ENCODE assay signal across 35 mouse cellular contexts in genomic region chr5:83826561-83826960, GRCm38 (mm10).
DNase-seq lines count a peak whose midpoint lies in the region; ATAC-seq lines count a peak whose summit lies in the region.
"Had no signal": no experiment of that assay in that cellular context is flagged by ENCODE, and none has a peak within 500 bp of the region (broad histone marks: within the 10 kb centered on the region; RNA-seq: fewer than 3 reads in every experiment).

No protein-coding gene starts in this region.

- H3K9me3 ChIP-seq in forebrain, embryonic 15.5 days: no peaks in the 10 kb centered on the region
- no peaks in the 10 kb centered on the region for H3K9me3 ChIP-seq in forebrain, embryonic 13.5 days (replicated peaks)
- H3K9me3 ChIP-seq: G1E; heart, embryonic 10.5 days; heart, embryonic 15.5 days; kidney, embryonic 15.5 days; limb, embryonic 10.5 days; limb, embryonic 15.5 days; liver, embryonic 13.5 days; megakaryocyte, embryonic 14.5 days; midbrain, embryonic 12.5 days; neural tube, embryonic 12.5 days had no signal

- no peak overlapping the region for H3K4me3 ChIP-seq in forebrain, embryonic 15.5 days
- no peak overlapping the region for H3K4me3 ChIP-seq in forebrain, embryonic 13.5 days
- H3K4me3 ChIP-seq: erythroblast, embryonic 14.5 days; heart, embryonic 10.5 days; heart, embryonic 15.5 days; kidney, embryonic 15.5 days; limb, embryonic 10.5 days; limb, embryonic 15.5 days; liver, embryonic 13.5 days; megakaryocyte, embryonic 14.5 days; midbrain, embryonic 12.5 days; myocyte; neural tube, embryonic 12.5 days had no signal

- no peak overlapping the region for H3K4me2 ChIP-seq in forebrain, embryonic 15.5 days (replicated peaks)
- no peak overlapping the region for H3K4me2 ChIP-seq in forebrain, embryonic 13.5 days
- H3K4me2 ChIP-seq: heart, embryonic 15.5 days; kidney, embryonic 15.5 days; limb, embryonic 15.5 days; liver, embryonic 13.5 days; midbrain, embryonic 12.5 days; neural tube, embryonic 12.5 days had no signal

- WGBS in forebrain, embryonic 15.5 days: 52% methylated on average over 2 of the region's 2 CpGs
- 80% methylated on average over 2 of the region's 2 CpGs for WGBS in forebrain, embryonic 13.5 days

- no peak overlapping the region for H3K27ac ChIP-seq in forebrain, embryonic 15.5 days (replicated peaks)
- H3K27ac ChIP-seq in forebrain, embryonic 13.5 days: no peak overlapping the region
- H3K27ac ChIP-seq: heart, embryonic 10.5 days; heart, embryonic 15.5 days; kidney, embryonic 15.5 days; limb, embryonic 10.5 days; limb, embryonic 15.5 days; liver, embryonic 13.5 days; midbrain, embryonic 12.5 days; neural tube, embryonic 12.5 days had no signal

- H3K27me3 ChIP-seq in forebrain, embryonic 15.5 days: no peaks in the 10 kb centered on the region
- H3K27me3 ChIP-seq in forebrain, embryonic 13.5 days: no peaks in the 10 kb centered on the region
- H3K27me3 ChIP-seq: heart, embryonic 15.5 days; kidney, embryonic 15.5 days; limb, embryonic 15.5 days; liver, embryonic 13.5 days; megakaryocyte, embryonic 14.5 days; midbrain, embryonic 12.5 days; neural tube, embryonic 12.5 days; Patski had no signal

- intact Hi-C loops in left cerebral cortex, postnatal 4 days (cut with DNase I): no loop called here

- DNase-seq in frontal cortex, postnatal 36 days (ENCODE audit: low spot score in 2 of 2): peak; percentile 4 to 31
- DNase-seq in frontal cortex, postnatal 10 days (ENCODE audit: low spot score in 2 of 2): no peak
- DNase-seq in left cerebral cortex, adult 11 months (ENCODE audit: low spot score): peak; percentile 22
- no peak for DNase-seq in left cerebral cortex, postnatal 4 days
- DNase-seq in left cerebral cortex, adult 9 months (ENCODE audit: low spot score in 2 of 2): peak; percentile 32 to 45
- no peak for DNase-seq in ovary, adult 18-20 months (ENCODE audit: low spot score)
- DNase-seq: adrenal gland, postnatal 10 days; cerebellum, adult 18-20 months; cerebellum, postnatal 10 days; gastrocnemius, postnatal 25 days; kidney, adult 18-20 months; kidney, postnatal 25 days; liver, embryonic 13.5 days; lung, adult 18-20 months; lung, postnatal 4 days; right cerebral cortex, postnatal 14 days; spleen, adult 18-20 months; thymus, adult 18-20 months; thymus, postnatal 25 days had no signal

- peak; percentile 63; the same call in 1 of the 2 replicates for ATAC-seq in forebrain, embryonic 15.5 days (replicated peaks)
- no peak; the same call in 1 of the 2 replicates for ATAC-seq in forebrain, embryonic 13.5 days
- ATAC-seq: hindbrain, embryonic 16.5 days; lung, postnatal 0 days; Patski had no signal

- no peaks in the 10 kb centered on the region for H3K36me3 ChIP-seq in forebrain, embryonic 15.5 days
- H3K36me3 ChIP-seq in forebrain, embryonic 13.5 days (ENCODE audit: poor library complexity, severe bottlenecking): no peaks in the 10 kb centered on the region
- H3K36me3 ChIP-seq: G1E; heart, embryonic 10.5 days; heart, embryonic 15.5 days; kidney, embryonic 15.5 days; limb, embryonic 10.5 days; limb, embryonic 15.5 days; liver, embryonic 13.5 days; midbrain, embryonic 12.5 days; neural tube, embryonic 12.5 days had no signal

- H3K4me1 ChIP-seq in forebrain, embryonic 15.5 days: 0 out of 2 replicates have a peak, but pooled peaks cover 5% of the 10 kb centered on the region
- H3K4me1 ChIP-seq in forebrain, embryonic 13.5 days: no peaks in the 10 kb centered on the region
- H3K4me1 ChIP-seq: heart, embryonic 10.5 days; heart, embryonic 15.5 days; kidney, embryonic 15.5 days; limb, embryonic 15.5 days; liver, embryonic 13.5 days; megakaryocyte, embryonic 14.5 days; midbrain, embryonic 12.5 days; neural tube, embryonic 12.5 days had no signal

- no peak overlapping the region for H3K9ac ChIP-seq in forebrain, embryonic 15.5 days (replicated peaks)
- H3K9ac ChIP-seq in forebrain, embryonic 13.5 days: no peak overlapping the region
- H3K9ac ChIP-seq: heart, embryonic 15.5 days; kidney, embryonic 15.5 days; limb, embryonic 15.5 days; liver, embryonic 13.5 days; midbrain, embryonic 12.5 days; neural tube, embryonic 12.5 days had no signal

Comparison
In these comparisons a context has a peak if more than half of its experiments do, and no peak if none do; other contexts are left out.
1. DNase-seq: peak in frontal cortex, postnatal 36 days (2 of 2), left cerebral cortex, adult 11 months (single experiment) and left cerebral cortex, adult 9 months (2 of 2); none in frontal cortex, postnatal 10 days (0 of 2), left cerebral cortex, postnatal 4 days (single experiment) and ovary, adult 18-20 months (single experiment).